ENCODE assay signal across 35 mouse cellular contexts in the genomic region with DNA sequence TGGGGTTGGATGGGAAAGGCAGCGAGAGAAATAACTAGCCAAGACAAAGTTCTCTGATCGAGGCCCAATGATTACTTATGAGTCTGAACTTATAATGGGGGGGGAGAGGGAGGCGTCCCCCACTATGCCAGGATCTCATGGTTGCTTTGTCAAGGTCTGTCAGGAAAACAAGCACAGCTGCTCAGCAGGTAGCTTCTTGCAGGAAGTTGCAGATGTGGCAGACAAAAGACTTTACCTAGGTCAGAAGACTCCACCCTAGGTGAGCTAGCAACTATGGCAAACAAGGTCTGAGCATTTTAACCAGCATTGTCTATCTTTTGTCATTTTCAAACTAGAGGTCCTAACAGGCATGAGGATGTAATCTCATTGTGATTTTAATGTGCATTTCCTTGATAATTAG.
"Had no signal": no experiment of that assay in that cellular context is flagged by ENCODE, and none has a peak within 500 bp of the region (broad histone marks: within the 10 kb centered on the region; RNA-seq: fewer than 3 reads in every experiment).

No protein-coding gene starts in this region.

- ATAC-seq: hindbrain, embryonic 16.5 days; hindbrain, postnatal 0 days; inflammation-experienced regulatory T-cells, adult 6 months; intestine, embryonic 15.5 days; intestine, embryonic 16.5 days; intestine, postnatal 0 days had no signal

- H3K27me3 ChIP-seq: heart, embryonic 12.5 days; heart, embryonic 13.5 days; heart, embryonic 15.5 days; hindbrain, embryonic 12.5 days; hindbrain, embryonic 13.5 days; hindbrain, embryonic 15.5 days; intestine, embryonic 15.5 days; kidney, embryonic 15.5 days had no signal

- H3K4me1 ChIP-seq: heart, embryonic 12.5 days; heart, embryonic 13.5 days; heart, embryonic 15.5 days; hindbrain, embryonic 10.5 days; hindbrain, embryonic 12.5 days; hindbrain, embryonic 15.5 days; intestine, embryonic 15.5 days; kidney, embryonic 15.5 days had no signal

- H3K9me3 ChIP-seq: heart, embryonic 12.5 days; heart, embryonic 13.5 days; heart, embryonic 15.5 days; hindbrain, embryonic 10.5 days; hindbrain, embryonic 12.5 days; hindbrain, embryonic 13.5 days; hindbrain, embryonic 15.5 days; intestine, embryonic 15.5 days; kidney, embryonic 15.5 days had no signal

- H3K9ac ChIP-seq: heart, embryonic 12.5 days; heart, embryonic 13.5 days; heart, embryonic 15.5 days; hindbrain, embryonic 12.5 days; hindbrain, embryonic 13.5 days; hindbrain, embryonic 14.5 days; hindbrain, embryonic 15.5 days; intestine, embryonic 15.5 days; kidney, embryonic 15.5 days had no signal

- H3K27ac ChIP-seq: heart, embryonic 13.5 days; heart, embryonic 15.5 days; hindbrain, embryonic 10.5 days; hindbrain, embryonic 12.5 days; hindbrain, embryonic 13.5 days; hindbrain, embryonic 14.5 days; hindbrain, embryonic 15.5 days; hindbrain, postnatal 0 days; intestine, embryonic 15.5 days; kidney, embryonic 15.5 days; kidney, postnatal 0 days; layer of hippocampus, adult 2 months; left cerebral cortex, adult 2 months had no signal

- DNase-seq: heart, postnatal 10 days; heart, postnatal 14 days; heart, postnatal 36 days; heart, postnatal 4 days; kidney, adult 11 months; kidney, adult 18-20 months; kidney, adult 2 months; kidney, adult 8-10 months; kidney, adult 9 months; kidney, postnatal 10 days; kidney, postnatal 14 days; kidney, postnatal 25 days; kidney, postnatal 36 days; kidney, postnatal 4 days; layer of hippocampus, adult 9-11 months; layer of hippocampus, postnatal 36 days had no signal

- H3K4me3 ChIP-seq: heart, embryonic 12.5 days; heart, embryonic 13.5 days; heart, embryonic 15.5 days; hindbrain, embryonic 10.5 days; hindbrain, embryonic 12.5 days; hindbrain, embryonic 13.5 days; hindbrain, embryonic 15.5 days; intestine, embryonic 15.5 days; kidney, embryonic 15.5 days; layer of hippocampus, adult 2 months; left cerebral cortex, adult 2 months had no signal

- H3K4me2 ChIP-seq: heart, embryonic 11.5 days; heart, embryonic 12.5 days; heart, embryonic 13.5 days; heart, embryonic 15.5 days; hindbrain, embryonic 12.5 days; hindbrain, embryonic 13.5 days; hindbrain, embryonic 14.5 days; hindbrain, embryonic 15.5 days; intestine, embryonic 15.5 days; kidney, embryonic 15.5 days had no signal

- H3K36me3 ChIP-seq: heart, embryonic 12.5 days; heart, embryonic 13.5 days; heart, embryonic 15.5 days; hindbrain, embryonic 10.5 days; hindbrain, embryonic 12.5 days; hindbrain, embryonic 13.5 days; hindbrain, embryonic 15.5 days; intestine, embryonic 15.5 days; kidney, embryonic 15.5 days had no signal
